Mouse (Mus musculus) midbrain, postnatal 0 days (tissue): ENCODE results near the gene Rilpl1. TPM values are rescaled to one million over a fixed set of nuclear protein-coding genes. Genes with fewer than 3 reads are reported as not detected.

Experiments used
- ATAC-seq: fragments of 200-750 bp; cut with Nextera tagmentation; 2 replicates; pipeline ENCODE4 v1.8.0; 2017; ENCODE audit warnings: moderate number of reproducible peaks, mild to moderate bottlenecking, moderate TSS enrichment, moderate library complexity; ENCODE audit not compliant: low FRiP score
- DNase-seq: peaks from one replicate; pipeline ENCODE4 v3.0.0-alpha.2; 2015; ENCODE audit warnings: low spot score
- H3K27ac ChIP-seq: fragments of 300-500 bp; sonication (generic); 2 replicates; pipeline ENCODE4 v1.5.1; 2014; ENCODE audit warnings: low read depth, mild to moderate bottlenecking, low read length, mixed read lengths
- H3K27me3 ChIP-seq: fragments of 300-500 bp; sonication (generic); 2 replicates; pipeline ENCODE4 v1.6.1; 2014; ENCODE audit warnings: low read length, control low read depth, mixed read lengths; ENCODE audit not compliant: insufficient read depth
- H3K36me3 ChIP-seq: fragments of 300-500 bp; sonication (generic); 2 replicates; pipeline ENCODE4 v1.6.1; 2014; ENCODE audit warnings: low read length, control low read depth, mixed read lengths; ENCODE audit not compliant: insufficient read depth
- H3K4me1 ChIP-seq: fragments of 300-500 bp; sonication (generic); 2 replicates; pipeline ENCODE4 v1.6.1; 2014; ENCODE audit warnings: mild to moderate bottlenecking, control low read depth, antibody characterized with exemption, low read length, mixed read lengths; ENCODE audit not compliant: insufficient read depth
- H3K4me2 ChIP-seq: fragments of 300-500 bp; sonication (generic); 2 replicates; pipeline ENCODE4 v1.6.1; 2014; ENCODE audit warnings: low read depth, mild to moderate bottlenecking, low read length, mixed read lengths; ENCODE audit not compliant: poor library complexity, severe bottlenecking
- H3K4me3 ChIP-seq: fragments of 300-500 bp; sonication (generic); 2 replicates; pipeline ENCODE4 v1.5.1; 2014; ENCODE audit warnings: low read depth, mild to moderate bottlenecking, low read length, moderate library complexity
- H3K9ac ChIP-seq: fragments of 300-500 bp; sonication (generic); replicated peaks from 2 replicates; pipeline ENCODE4 v1.6.1; 2014; ENCODE audit warnings: mild to moderate bottlenecking, low read length, moderate library complexity, mixed read lengths; ENCODE audit not compliant: poor library complexity, severe bottlenecking
- H3K9me3 ChIP-seq: fragments of 300-500 bp; sonication (generic); 2 replicates; pipeline ENCODE4 v1.6.1; 2016; ENCODE audit warnings: low read length, control low read depth
- CTCF ChIP-seq: IDR thresholded peaks from 2 replicates; pipeline ENCODE4 v1.5.1; 2016; ENCODE audit warnings: antibody characterized with exemption, mild to moderate bottlenecking
- WGBS: fragments of 180-500 bp; shearing (Covaris S2); extraction: QIAGEN DNeasy Blood & Tissue Kit; methylation state at CpG from one replicate; pipeline ENCODE4 v1.1.7; 2014; 5-methylcytosine and 5-hydroxymethylcytosine counted together
- polyA plus RNA-seq: library from polyadenylated mRNA; unstranded; fragments of >200 nt; fragmentation: Nextera tagmentation; extraction: Ambion mirVana; gene quantifications from 2 replicates; pipeline ENCODE4 v1.2.1, GENCODE M21; 2015
- total RNA-seq: library from RNA; depleted of rRNA; stranded (reverse); fragments of >200 nt; gene quantifications from 2 replicates; pipeline ENCODE4 v1.2.3, GENCODE M21; 2014

The Rilpl1 gene
- total and polyA plus RNA-seq, 2 experiments from 2014 or later = 11.9 to 14.9 TPM

DNA sequence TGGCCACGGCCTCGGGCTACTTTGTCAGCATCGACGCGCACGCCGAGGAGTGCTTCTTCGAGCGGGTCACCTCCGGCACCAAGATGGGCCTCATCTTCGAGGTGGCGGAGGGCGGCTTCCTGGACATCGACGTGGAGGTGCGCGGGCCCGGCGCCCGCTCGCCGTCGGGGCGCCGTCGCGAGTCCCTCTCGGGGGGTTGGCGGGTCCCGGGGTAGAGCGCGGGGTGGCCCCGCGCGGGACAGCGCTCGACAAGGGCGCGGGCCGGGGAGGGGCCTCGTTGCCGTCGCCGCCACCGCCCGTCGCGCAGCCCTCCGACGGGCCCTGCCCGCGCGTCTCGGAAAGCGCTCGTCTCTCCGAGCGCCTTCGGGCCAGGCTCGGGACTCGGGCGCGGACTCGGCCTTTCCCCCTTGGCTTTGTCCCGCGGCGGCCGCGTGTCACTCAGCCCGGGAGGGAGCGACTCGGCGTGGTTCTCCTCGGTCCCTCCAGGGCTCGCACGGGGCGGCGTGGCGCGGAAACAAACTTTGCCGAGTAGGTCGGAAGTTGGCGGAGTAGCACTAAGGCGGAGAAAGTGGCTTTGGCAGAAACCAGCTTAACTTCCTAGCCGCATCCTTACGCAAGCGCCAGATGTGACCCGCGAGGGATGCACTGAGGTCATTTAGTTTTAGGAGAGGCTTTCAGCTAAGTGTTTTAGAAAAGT lies 9.9 kb upstream of the Rilpl1 start:
- H3K27ac ChIP-seq = peak overlapping the region; percentile 70; the same call in 1 of the 2 replicates
- peak; percentile 80 for ATAC-seq
- WGBS = under 1% methylated on average over 71 of the region's 89 CpGs

DNA sequence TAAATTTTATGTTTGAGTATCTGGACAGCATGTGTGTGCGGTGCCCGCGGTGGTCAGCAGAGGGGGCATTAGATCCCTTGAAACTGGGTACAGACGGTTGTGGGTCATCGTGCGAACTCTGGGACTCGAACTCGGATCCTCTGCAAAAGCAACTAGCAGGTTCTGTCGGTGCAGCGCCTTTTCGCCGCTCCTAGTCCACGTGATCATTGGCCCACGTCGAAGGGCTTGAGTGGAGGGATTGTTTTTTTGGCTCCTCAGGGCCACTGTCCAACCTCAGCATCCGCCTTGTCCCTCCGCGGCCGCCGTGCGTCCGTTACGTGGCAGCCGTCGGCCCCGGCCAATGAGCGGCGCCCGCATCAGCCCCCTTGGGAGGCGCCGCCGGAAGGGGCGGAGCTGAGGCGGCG lies 9.2 kb upstream of the Rilpl1 start, which contains the start of gene Tmed2:
Tmed2 (plus strand) TSS at position 313 of the 404 bp plus-strand sequence.
- H3K27ac ChIP-seq = peak within 1 kb of the TSS; percentile 76
- peak; percentile 97 for ATAC-seq
- no peaks in the 10 kb centered on the region for H3K9me3 ChIP-seq
- peak within 1 kb of the TSS; percentile 72 for H3K4me2 ChIP-seq
- no peaks in the 10 kb centered on the region for H3K27me3 ChIP-seq
- TF ChIP-seq CTCF = peak; percentile 45
- H3K9ac ChIP-seq = peak within 1 kb of the TSS; percentile 58
- under 1% methylated on average over 35 of the region's 35 CpGs for WGBS
- peaks cover 10% of the 10 kb centered on the region for H3K36me3 ChIP-seq
- DNase-seq = peak; percentile 99
- no peaks in the 10 kb centered on the region for H3K4me1 ChIP-seq
- peak within 1 kb of the TSS; percentile 84 for H3K4me3 ChIP-seq

More for the DNA sequence above, 9.9 kb upstream of the Rilpl1 start:
- H3K4me3 ChIP-seq = peak overlapping the region; percentile 84
- peaks cover 13% of the 10 kb centered on the region for H3K36me3 ChIP-seq
- peak overlapping the region; percentile 58 for H3K9ac ChIP-seq
- TF ChIP-seq CTCF = no peak
- no peaks in the 10 kb centered on the region for H3K9me3 ChIP-seq
- H3K27me3 ChIP-seq = no peaks in the 10 kb centered on the region
- H3K4me1 ChIP-seq = no peaks in the 10 kb centered on the region
- H3K4me2 ChIP-seq = peak overlapping the region; percentile 72
- peak; percentile 47 for DNase-seq

DNA sequence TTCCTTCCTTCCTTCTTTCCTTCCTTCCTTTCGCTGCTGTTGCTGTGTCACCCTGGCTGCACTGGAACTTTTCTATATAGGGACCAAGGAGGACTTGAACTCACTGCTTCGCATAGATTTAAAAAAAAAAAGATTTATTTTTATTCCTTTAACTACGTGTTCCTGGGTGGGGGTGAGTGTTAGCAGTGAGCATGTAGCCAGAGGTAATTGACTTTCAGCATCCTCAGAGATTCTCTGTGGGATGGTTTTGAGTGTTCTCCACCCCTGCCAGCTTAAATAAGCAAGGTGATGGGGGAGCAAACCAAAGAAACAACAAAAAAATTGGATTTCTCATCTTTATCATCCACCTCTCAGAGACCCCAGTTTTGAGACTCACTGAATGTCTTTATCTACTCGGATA lies 8.7 kb upstream of the Rilpl1 start:
- DNase-seq = no peak
- Histone ChIP-seq H3K9me3 (no peaks in the 10 kb centered on the region), H3K4me3 (peak overlapping the region; percentile 84), H3K27me3 (no peaks in the 10 kb centered on the region), H3K4me2 (0 out of 2 replicates have a peak overlapping the region, but pooled peaks have one; percentile 26), H3K4me1 (no peaks in the 10 kb centered on the region), H3K9ac (no peak overlapping the region), H3K36me3 (peaks cover 8% of the 10 kb centered on the region), H3K27ac (peak overlapping the region; percentile 76)
- TF ChIP-seq CTCF = no peak
- no peak for ATAC-seq
- WGBS = 73% methylated on average over 4 of the region's 4 CpGs

DNA sequence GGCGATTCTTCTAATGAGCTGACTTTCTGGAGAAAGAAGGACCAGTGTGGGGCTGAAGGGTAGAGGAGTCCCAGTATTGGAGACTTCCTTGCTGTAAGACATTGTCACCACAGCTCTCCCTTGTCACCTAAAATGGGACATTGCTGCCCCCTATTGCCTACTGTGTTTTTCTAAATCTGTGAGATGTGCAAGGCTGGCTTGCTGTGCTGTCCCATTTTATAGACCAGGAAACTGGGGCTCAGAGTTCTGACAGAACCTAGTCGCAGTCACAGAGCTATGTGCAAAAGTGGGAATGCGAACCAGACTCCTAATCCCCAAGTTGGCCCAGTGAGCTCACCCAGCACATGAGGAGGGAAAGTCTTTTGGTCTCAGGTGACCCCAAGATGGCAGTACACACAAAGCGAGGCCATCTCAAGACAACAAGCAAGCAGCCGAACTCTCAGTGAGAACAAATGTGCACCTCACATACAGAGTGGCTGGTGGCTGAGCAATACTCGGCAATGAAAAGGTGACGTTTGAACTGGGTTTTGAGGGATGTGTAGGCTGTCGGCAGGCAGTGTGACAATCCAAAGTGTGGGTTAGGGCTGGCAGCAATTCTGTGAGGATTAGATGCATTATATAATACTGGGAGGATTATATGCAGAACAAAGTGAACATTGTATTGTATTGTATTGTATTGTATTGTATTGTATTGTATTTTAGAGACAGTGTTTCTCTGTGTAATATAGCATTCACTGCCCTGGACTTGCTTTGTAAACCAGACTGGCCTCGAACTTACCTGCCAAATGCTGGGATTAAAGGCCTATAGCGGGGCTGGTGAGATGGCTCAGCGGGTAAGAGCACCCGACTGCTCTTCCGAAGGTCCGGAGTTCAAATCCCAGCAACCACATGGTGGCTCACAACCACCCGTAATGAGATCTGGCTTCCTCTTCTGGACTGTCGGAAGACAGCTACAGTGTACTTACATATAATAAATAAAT lies 7.9 kb upstream of the Rilpl1 start:
- no peaks in the 10 kb centered on the region for H3K9me3 ChIP-seq
- peak; percentile 54 for TF ChIP-seq CTCF
- no peak overlapping the region for H3K9ac ChIP-seq
- 74% methylated on average over 14 of the region's 16 CpGs for WGBS
- ATAC-seq (no peak), DNase-seq (peak; percentile 40)
- no peaks in the 10 kb centered on the region for H3K27me3 ChIP-seq
- no peak overlapping the region for H3K4me2 ChIP-seq
- H3K4me1 ChIP-seq = no peaks in the 10 kb centered on the region
- H3K27ac ChIP-seq = no peak overlapping the region
- no peak overlapping the region for H3K4me3 ChIP-seq
- H3K36me3 ChIP-seq = peaks cover 4% of the 10 kb centered on the region

DNA sequence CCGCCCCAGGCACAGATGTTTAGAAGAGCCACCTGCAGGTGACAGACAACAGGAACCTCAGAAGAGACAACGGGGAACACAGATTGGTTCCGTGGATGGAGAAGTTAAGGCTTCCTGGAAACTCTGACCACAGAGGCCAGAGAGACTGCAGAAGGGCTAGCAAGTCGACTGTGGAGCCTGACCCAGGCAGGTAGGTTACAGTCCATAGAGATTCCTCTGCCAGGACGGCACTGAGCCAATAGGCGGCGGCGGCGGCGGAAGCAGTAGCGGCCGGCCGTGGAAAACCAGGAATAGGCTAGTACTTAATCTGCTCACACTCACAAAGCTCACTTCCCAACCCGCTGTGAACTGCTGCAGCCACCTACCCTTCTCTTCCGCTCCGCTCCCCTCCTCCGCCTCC lies 5.6 kb upstream of the Rilpl1 start:
- H3K27me3 ChIP-seq = no peaks in the 10 kb centered on the region
- H3K4me2 ChIP-seq = peak overlapping the region; percentile 33
- H3K9ac ChIP-seq = peak overlapping the region; percentile 39; the same call in 1 of the 2 replicates
- H3K9me3 ChIP-seq = no peaks in the 10 kb centered on the region
- no peaks in the 10 kb centered on the region for H3K36me3 ChIP-seq
- no peak overlapping the region for H3K27ac ChIP-seq
- TF ChIP-seq CTCF = no peak
- ATAC-seq (no peak), DNase-seq (no peak)
- H3K4me1 ChIP-seq = no peaks in the 10 kb centered on the region
- H3K4me3 ChIP-seq = no peak overlapping the region
- WGBS = 3% methylated on average over 16 of the region's 17 CpGs
